Mouse (Mus musculus): ENCODE data around the gene Sept11.

Gene Sept11

DNA sequence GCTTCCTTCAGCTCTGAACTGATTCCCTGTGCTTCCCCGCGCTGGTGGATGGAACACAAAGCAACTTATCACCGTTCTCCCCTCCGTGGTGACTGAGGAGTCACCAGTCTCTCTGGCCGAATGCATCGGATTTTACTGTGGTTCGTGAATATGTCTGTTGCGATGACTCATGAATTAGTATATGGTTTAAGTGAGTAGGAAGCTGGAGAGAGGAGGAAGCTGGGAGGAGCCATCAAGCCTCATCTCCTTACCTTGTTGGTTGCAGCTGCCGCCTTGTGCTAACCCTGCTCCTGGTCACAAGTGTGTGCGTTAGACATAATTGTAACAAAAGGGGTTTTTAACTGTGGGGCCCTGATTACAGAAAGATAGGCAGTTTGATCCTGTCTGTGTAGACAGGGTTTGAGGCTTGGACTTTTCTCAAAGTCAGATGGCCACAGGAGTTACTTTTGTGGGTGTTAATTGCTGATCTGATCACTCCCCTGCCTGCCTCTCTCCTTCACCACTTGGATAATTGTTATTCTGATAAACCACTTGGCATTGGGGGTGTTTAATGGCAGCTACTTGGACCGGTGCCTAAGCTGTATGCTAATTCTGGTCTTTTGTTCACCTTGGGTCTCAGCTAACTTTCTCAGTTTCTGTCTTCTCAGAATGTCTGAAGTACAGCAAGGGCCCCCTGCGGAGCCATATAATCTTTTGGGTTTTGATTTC, 33.1 kb downstream of the Sept11 start:
- in situ Hi-C loops (cut with MboI, MseI), result no loop called here

DNA sequence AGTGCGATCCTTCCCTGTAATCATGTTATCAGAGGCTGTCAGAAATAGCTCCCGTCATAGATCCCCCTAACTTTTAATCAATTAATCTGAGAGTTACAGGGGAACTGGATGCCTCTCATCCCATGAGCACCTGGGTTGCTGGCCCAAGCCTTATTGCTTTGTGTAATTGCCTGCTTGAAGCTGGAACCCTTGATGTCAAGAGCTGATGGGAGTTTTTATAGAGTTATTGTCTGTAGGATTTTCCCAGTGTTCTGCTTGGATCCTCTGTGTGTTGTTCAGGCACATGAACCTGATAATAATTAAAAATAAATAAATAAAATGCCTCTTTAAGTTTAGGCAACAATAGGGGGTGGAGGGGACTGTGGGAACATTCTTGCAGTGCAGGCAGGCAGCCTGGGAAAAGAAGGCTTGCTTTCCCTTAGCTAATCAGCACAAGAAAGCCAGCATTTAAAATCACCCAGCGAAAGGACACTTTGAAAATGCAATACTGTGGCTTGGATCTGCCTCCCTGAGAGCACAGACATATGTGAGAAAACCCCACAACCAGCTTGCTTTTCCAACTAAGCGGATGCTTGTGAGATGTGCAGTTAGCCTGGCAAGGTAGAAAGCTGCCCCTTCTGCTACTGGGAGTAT, 33.8 kb downstream of the Sept11 start:
- in situ Hi-C loops (cut with MboI, MseI), result no loop called here

DNA sequence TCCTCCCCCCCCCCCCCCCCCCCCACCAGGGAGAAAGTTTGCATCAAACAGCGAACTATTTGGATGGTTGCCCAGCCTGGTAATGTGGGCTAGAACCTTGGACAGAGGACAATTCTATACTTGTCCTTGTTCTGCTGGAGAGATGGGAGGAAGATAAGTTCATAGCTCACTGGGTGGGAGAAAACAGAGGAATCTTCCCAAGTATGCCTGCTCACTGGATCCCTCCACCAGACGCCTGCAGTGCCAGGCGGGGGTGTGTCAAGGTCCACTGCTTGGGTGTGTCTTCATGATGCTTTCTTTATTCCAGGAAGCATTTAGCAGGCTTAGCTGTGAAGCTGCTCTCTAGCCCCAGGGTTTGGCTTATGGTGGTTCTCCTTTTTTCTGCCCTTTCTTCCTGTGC, 34.5 kb downstream of the Sept11 start:
- in situ Hi-C loops (cut with MboI, MseI), result no loop called here

DNA sequence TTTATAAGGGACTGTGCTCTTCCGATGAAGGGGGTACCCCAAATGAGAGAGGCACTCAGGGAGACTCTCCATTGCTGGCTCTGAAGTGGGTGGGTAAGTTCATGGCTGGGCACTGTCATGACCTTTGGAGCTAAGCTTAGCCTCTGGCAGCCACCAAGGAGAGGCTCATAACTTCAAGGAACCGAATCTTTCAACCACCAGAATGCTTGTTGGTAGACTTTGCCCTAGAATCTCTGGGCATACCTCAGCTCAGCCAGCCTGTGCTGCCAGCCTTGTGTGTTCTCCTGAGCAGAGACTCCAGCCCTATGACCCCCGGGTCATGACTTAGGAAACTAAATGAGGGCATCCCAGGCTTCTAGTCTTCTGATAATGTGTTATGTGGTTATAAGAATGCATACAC, 35.5 kb downstream of the Sept11 start:
- in situ Hi-C loops (cut with MboI, MseI), result no loop called here

DNA sequence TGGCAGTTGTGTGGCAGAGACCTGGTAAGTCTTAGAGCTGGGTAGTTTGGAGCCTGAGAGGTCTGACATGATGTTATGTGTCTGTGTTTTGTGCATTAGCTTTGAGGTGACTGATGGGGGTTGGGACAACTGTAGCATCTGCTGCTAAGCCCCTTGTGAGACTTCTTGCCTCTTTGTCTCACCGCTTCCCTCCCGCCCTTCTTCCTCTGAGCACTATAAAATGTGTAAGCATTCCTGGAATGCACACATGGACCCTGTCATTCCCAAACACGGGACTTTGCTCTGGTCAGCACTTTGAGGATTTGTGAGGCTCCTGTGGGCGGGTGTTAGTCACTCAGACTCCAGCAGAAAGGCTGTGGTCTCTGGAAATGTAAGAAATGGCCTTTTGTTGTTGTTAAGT, 36.7 kb downstream of the Sept11 start:
- in situ Hi-C loops (cut with MboI, MseI), result loop anchor here (5.0 kb wide), 1 partner anchor 38 kb away; the partner anchor contains the start of gene Sept11

DNA sequence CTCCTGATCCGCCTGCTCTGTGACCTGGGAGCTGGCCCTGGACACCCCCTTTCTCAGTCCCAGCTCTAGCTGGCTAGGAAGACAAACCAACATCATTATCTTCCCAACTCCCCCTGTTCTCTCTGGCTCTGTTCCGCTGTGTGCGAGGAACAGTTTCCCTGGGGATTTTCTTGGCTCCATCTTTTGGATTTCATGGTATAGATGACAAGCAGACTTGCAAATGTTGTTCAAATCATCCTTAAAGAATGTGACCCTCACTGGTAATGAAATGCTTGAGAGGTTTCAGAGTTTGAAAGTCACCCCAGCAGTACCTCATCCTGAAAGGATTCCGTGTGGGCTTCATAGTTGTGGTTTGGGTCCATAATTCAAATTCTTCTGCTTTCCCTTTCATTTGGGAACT, 38.2 kb downstream of the Sept11 start:
- in situ Hi-C loops (cut with MboI, MseI), result loop anchor here (5.0 kb wide), 1 partner anchor 39 kb away; the partner anchor contains the start of gene Sept11

DNA sequence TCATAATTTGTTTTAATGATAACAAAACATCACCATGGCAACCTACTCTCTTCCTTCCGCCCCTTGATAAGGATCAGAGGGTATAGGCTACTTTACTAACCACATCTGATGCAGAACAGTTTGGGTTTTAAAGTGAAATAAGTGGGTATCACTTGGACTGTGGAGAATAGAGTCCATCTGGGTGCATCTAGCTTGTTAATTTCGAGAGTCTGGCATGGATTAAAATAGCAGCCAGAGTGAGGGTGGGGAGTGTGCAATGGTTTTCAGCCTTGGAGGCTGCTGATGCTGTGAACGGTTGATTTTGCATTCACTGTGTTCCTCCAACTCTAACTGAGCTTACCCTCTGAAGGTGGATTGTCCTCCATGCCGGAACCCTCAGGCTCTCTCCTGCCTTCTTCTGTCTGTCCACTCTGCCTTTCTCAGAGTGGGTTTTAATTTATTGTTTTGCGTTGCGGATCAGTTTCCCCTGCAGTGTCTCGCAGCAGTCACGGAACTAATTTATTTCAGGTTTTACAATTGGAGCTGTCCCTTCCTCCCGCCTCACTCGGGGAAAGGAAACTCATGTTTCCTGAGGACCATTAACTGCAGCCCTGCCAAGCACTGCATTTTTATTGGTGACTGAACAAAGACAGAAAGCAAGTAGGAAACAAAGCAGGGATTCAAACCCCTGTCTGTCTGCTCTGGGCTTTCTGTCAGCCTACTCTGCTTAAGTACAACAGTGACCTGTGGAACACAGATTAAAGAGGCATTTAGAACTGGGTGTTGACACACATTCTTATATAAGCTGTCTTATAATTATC, 40.4 kb downstream of the Sept11 start:
- in situ Hi-C loops (cut with MboI, MseI), result loop anchor here (5.0 kb wide), 1 partner anchor 41 kb away; the partner anchor contains the start of gene Sept11

DNA sequence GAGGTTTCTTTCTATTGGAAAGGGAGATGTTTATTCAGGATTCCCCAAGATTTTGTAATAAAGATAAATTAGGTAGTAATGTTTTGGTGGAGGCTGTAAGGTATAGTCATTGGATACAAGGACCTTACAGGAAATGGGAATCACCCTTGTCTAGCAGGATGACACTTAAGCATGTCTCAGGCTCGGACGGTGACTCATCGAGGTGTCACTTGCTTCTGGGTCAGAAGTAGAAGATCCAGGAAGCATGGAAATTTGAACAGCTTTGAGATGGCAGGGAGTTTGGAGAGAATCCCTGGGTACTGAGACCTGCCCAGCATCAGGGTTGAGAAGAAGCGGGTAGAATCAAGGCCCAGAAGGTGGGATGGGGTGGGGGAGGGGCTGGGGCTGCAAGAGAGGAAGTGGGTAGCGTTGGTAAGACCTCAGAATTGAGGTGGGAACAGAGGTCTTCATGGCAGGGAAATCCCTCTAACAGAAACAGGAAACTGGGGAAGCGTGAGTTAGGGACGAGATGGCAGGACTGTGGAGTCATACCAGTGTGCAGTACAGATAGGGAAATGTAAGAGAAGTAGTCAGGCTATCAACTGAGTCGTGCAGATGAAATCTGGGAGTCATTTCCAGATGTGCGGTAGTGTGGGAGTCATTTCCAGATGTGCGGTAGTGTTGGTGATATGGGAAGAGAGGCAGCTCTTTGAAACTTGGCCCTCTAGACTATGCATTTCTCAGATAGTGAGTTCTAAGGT, 42.3 kb downstream of the Sept11 start:
- in situ Hi-C loops (cut with MboI, MseI), result no loop called here

DNA sequence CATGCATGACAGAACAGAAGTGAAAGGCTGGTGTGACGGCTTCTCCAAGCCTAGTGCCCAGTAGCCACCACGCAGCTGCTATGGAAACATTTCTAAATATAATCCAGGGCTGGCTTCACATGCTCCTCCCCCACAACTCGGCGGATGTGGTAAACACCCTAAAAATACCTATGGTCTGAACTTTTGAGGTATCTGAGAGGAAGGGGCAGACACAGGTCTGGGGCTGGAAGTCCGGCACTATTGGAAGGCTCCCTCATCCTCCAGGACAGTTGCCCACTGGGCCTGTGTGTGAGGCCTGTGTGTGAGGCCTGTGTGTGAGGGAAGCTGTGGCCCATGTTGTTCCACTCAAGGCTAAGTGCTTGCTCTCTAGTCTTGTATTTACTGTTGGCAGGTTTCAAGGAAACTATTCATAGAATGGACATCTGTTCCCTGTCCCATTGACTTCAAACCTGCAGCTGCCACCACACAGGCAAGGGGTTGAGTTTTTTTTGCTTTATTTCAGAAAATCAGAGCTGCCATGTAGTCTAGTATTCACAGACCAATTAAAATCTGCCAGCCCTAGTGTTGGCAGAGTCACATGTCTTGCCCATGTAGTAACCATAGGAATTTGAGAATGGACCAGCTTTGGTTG, 43.8 kb downstream of the Sept11 start:
- in situ Hi-C loops (cut with MboI, MseI), result no loop called here

DNA sequence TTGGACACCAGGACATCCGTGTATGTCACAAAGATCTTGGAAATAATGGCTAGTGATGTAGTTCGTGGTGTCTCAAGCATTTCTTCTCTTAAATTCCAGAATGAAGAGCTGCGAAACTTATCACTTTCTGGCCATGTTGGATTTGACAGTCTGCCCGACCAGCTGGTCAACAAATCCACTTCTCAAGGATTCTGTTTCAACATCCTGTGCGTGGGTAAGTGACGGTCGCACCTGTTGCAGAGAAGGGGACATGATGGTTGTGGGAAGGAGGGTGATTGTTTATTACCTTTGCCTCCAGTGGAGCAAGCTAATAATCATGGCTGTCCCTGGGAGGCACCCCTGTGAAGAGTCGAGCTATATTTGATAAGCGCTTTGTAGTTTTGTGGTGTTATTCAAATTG, 46.1 kb downstream of the Sept11 start:
- in situ Hi-C loops (cut with MboI, MseI), result no loop called here

DNA sequence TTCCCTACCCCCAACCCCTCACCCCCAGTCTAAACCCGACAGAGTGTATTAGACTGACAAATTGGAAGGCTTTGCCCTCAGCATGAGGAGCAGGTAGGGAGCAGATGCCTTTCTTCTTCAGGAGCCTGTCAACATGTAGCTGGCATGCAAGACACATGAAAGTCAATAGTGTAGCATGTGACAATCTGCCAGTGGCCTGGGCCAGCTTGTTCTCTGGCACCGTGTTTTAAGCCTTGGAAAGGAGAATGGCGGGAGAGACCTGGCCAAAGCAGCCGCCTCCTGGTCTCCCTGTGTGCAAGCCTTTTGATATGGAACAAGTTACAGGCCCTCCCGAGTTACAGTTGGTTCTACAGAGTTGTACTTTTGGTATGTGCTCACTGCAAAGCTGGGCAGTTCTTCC, 47.5 kb downstream of the Sept11 start:
- in situ Hi-C loops (cut with MboI, MseI), result no loop called here

DNA sequence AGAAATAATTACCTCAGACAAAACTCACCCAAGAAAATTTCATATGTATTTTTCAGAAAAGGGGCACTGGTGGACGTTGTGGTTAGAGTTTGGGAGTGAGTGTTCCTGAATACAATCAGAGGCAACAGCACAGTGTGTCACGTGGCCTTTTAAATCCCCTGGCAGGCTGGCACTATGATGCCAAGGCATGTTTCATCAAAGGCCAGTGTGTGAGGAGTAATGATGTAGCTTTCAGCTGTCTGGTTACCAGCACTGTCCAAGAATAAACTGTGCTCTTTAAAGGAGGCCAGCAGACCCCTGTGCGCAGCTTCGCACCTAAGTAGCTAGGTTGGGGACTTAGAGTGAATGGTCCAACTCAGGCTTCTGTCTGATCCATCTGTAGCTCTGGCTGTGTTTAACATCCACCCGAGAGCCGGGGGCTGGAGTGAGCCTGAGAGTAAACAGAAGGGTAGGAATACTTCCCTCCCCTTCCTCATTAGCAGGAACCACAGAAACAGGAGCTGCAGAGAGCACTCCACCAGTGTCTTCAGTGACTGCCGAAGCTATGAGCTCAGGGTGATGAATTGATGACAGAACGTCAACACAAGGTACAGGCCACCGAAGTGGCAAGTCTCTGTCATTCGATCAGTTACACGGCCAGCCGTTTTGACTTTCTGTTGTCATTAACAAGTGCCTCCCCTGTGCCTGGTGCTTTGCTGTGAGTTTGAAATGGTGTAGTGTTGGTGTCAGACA, 50.3 kb downstream of the Sept11 start:
- in situ Hi-C loops (cut with MboI, MseI), result no loop called here

DNA sequence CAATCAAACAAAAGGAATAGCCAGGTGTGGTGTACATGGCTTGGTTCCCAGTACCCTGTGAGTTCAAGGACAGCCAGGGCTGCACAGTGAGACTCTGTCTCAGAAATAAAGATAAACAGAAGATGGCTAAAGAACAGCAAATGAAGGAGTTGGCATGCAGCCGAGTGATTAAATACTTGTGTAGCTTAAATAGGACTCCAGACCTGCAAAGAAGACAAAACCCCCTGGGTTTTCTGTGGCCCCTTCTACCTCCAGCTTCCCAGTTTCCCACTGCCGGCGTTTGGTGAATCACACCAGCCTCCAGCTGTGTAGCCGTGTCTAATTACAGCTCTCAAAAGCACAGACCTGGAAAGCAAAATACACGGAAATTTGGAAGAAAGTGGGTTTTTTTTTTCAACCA, 51.6 kb downstream of the Sept11 start:
- in situ Hi-C loops (cut with MboI, MseI), result no loop called here

DNA sequence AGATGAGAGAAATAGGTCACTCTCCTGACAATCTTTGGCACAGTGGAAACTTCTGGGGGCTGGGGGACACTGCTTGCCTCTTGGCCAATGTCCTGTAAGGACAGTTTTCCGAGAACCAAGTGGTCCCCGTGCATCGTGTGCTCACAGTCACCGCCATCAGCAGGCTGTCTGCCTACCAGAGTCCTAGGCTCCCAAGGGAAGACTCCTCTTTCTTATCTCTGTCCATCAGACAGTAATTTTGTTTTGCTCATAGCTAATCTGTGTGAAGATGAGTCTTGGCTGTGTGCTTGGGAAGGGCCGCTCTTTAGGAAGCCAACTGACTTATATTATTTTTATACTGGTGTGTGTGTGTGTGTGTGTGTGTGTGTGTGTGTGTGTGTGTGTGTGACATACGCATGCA, 52.3 kb downstream of the Sept11 start:
- in situ Hi-C loops (cut with MboI, MseI), result no loop called here

DNA sequence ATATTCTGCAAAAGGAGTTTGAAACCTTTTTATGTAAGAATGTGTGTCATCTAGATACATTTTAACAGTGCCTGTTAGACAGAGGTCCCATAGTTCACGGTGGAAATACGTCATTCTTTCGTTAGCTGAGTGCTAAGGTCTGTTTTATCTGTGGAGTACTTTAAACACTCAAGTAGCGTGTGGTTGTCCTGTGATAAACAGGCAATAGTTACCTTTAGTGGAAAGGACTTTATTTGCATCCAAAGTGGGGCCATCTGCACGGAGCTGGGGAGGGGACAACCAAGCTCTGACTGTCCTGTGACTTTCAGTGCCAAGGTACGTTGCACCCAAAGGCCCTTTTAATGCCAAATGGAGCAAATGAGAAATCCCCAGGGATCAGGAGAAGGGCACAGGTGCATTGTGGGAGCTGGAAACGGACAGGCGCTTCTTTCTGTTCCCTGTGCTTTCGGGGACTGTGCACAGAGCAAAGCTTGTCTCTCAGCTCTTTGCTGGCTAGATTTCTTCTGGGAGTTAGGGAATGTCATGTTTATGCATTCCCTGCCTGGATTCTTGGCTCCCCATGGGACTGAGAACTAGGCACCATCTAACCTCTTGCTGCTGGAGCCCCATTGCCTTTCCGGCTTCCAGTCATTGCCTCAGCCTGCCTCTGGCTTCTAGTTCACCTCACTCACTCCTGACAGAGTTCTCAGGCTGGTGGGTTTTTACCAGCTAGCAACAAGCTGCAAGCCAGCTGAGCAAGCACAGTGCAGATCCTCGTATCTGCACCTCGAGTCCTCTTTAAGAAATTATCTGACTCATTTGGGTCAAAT, 56.9 kb downstream of the Sept11 start:
- in situ Hi-C loops (cut with MboI, MseI), result no loop called here

DNA sequence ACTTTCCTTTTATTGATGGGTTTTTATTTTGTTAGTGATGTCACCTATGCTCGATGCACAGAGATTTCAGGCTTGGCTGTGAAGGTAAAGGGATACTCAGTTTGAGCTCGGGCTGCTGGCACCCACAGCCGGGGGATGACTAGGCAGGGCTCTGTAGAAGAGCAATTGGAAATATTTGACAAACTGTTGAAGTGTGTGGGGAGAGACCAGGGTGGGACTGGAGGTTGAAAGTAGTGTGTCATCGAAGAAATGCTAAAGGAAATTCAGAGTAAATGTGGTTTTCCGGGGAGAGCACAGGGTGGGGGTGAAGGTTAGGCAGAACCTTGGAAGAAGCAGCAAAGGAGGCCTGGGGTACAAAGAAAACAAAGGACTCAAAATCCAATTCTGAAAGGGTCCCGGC, 58.7 kb downstream of the Sept11 start:
- in situ Hi-C loops (cut with MboI, MseI), result no loop called here

DNA sequence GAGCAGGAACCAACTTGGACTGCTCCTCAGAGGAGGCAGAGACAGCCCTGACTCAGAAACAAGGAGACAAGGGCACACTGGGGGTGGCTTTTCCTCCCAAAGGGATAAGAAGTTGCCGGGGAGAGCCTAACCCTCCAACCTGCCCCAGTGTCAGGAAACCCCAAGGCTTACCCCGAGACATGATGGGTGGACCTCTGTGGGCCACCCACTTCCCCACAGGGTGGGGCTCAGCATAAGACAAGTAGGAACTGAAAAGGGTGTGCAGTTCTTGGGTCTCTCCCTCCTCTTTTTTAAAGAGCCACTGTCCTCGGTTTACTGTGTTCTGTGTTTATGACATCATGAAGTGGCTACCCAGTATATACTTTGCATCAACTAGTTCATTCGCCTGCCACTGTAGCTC, 59.2 kb downstream of the Sept11 start:
- in situ Hi-C loops (cut with MboI, MseI), result no loop called here

DNA sequence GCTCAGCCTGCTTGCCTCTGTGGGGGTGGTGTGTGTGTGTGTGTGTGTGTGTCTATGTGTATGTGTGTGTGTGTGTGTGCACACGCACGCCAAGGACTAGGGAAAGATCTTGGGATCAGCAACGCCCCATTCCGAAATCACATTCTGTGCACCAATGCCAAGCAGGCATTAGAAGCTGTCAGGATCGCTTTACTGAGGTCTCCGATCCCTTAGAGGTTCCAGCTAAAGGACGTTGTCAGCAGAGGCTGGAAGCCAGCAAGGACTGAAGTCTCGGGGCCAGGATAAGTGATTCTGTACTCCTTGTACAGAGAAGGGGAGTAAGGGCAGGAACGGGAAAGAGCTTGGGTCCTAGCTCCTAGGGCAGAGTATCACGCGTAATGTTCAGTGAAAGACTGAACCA, 61.2 kb downstream of the Sept11 start:
- in situ Hi-C loops (cut with MboI, MseI), result no loop called here

DNA sequence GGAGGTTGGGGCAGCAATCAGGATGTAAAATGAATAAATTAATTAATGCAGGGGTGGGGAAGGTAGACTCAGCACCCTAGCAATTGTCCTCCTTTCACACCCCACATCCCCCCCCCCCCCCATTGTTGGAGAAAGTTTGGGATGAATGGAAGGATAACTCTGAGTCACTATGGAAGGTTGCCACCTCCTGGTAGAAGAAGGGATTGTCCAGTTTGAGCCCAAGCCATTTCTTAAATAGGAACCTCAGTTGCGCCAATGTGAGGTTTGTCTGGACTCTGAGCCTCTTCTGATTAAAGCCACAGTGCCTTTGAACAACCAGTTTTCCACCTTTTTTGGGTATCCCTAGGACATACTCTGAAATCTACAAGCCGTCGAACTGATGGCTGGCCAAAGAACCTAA, 70.3 kb downstream of the Sept11 start:
- in situ Hi-C loops (cut with MboI, MseI), result loop anchor here (5.0 kb wide), 1 partner anchor 66 kb away; no protein-coding TSS in a partner anchor
